Mouse (Mus musculus): ENCODE results near the gene Atad1.

DNA sequence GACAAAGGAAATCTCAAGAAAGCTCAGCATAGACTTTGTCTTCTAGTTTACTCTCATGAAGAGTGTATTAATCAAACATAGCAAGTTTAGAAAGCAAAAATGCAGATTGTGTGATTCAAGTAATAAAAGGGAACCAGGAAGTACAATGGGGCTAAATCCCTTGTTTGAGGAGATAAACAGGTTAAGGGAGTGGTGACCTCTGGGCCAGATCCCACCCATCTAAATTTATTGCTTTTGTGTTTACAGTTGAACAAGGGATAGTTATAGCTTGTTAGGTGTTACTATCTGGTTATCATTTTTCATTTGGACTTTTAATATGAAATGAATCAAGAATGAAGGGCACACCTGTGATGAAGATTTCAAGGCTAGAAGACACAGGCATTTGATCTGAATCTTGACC lies 6.7 kb downstream of the Atad1 start:
- no peak for TF ChIP-seq CTCF (IDR thresholded peaks at IDR 0.05)
- TF ChIP-seq EP300 (IDR thresholded peaks at IDR 0.05; ENCODE audit: insufficient read depth, low read depth, low read length): no peak
